Mouse (Mus musculus): ENCODE data around the gene Npas2.

GRCm38 (mm10) chr1:39367045-39367444, 173.5 kb downstream of the Npas2 start:
- TF ChIP-seq CTCF (IDR thresholded peaks at IDR 0.05; ENCODE audit: control insufficient read depth, insufficient read depth, low read length) (no peak), POLR2A (IDR thresholded peaks at IDR 0.05; ENCODE audit: borderline replicate concordance, control insufficient read depth, low read depth, low read length) (no peak)

Measured in bone marrow, adult 2 months (tissue).